Mouse (Mus musculus) forebrain, embryonic 16.5 days (tissue): ENCODE results near the gene Rpl23a. TPM values are rescaled to one million over a fixed set of nuclear protein-coding genes. Genes with fewer than 3 reads are reported as not detected.

Source experiments
- ATAC-seq: fragments of 200-750 bp; cut with Nextera tagmentation; 2 replicates; pipeline ENCODE4 v1.8.0; 2017; ENCODE audit warnings: mild to moderate bottlenecking, moderate library complexity
- H3K27ac ChIP-seq: fragments of 300-500 bp; sonication (generic); 2 replicates; pipeline ENCODE4 v1.5.1; 2014; ENCODE audit warnings: low read length, control low read depth
- H3K27me3 ChIP-seq: fragments of 300-500 bp; sonication (generic); replicated peaks from 2 replicates; pipeline ENCODE4 v1.6.1; 2014; ENCODE audit warnings: low read length; ENCODE audit not compliant: control insufficient read depth, insufficient read depth
- H3K36me3 ChIP-seq: fragments of 300-500 bp; sonication (generic); 2 replicates; pipeline ENCODE4 v1.6.1; 2014; ENCODE audit not compliant: control insufficient read depth, insufficient read depth
- H3K4me1 ChIP-seq: fragments of 300-500 bp; sonication (generic); replicated peaks from 2 replicates; pipeline ENCODE4 v1.6.1; 2014; ENCODE audit warnings: low read length; ENCODE audit not compliant: control insufficient read depth, insufficient read depth
- H3K4me2 ChIP-seq: fragments of 300-500 bp; sonication (generic); 2 replicates; pipeline ENCODE4 v1.6.1; 2014; ENCODE audit warnings: mild to moderate bottlenecking, low read length, control low read depth
- H3K4me3 ChIP-seq: fragments of 300-500 bp; sonication (generic); replicated peaks from 2 replicates; pipeline ENCODE4 v1.5.1; 2014; ENCODE audit warnings: mild to moderate bottlenecking, low read length, control low read depth
- H3K9ac ChIP-seq: fragments of 300-500 bp; sonication (generic); replicated peaks from 2 replicates; pipeline ENCODE4 v1.6.1; 2014; ENCODE audit warnings: low read depth, low read length, control low read depth
- H3K9me3 ChIP-seq: fragments of 300-500 bp; sonication (generic); 2 replicates; pipeline ENCODE4 v1.6.1; 2016; ENCODE audit warnings: low read length; ENCODE audit not compliant: control insufficient read depth
- WGBS: fragments of 180-500 bp; shearing (Covaris S2); extraction: QIAGEN DNeasy Blood & Tissue Kit; methylation state at CpG from one replicate; pipeline ENCODE4 v1.1.7; 2014; 5-methylcytosine and 5-hydroxymethylcytosine counted together
- polyA plus RNA-seq: library from polyadenylated mRNA; unstranded; fragments of >200 nt; fragmentation: Nextera tagmentation; extraction: Ambion mirVana; gene quantifications from 2 replicates; pipeline ENCODE4 v1.2.1, GENCODE M21; 2015

Gene Rpl23a
- polyA plus RNA-seq, 1 experiment from 2014 or later, result 758 TPM

DNA sequence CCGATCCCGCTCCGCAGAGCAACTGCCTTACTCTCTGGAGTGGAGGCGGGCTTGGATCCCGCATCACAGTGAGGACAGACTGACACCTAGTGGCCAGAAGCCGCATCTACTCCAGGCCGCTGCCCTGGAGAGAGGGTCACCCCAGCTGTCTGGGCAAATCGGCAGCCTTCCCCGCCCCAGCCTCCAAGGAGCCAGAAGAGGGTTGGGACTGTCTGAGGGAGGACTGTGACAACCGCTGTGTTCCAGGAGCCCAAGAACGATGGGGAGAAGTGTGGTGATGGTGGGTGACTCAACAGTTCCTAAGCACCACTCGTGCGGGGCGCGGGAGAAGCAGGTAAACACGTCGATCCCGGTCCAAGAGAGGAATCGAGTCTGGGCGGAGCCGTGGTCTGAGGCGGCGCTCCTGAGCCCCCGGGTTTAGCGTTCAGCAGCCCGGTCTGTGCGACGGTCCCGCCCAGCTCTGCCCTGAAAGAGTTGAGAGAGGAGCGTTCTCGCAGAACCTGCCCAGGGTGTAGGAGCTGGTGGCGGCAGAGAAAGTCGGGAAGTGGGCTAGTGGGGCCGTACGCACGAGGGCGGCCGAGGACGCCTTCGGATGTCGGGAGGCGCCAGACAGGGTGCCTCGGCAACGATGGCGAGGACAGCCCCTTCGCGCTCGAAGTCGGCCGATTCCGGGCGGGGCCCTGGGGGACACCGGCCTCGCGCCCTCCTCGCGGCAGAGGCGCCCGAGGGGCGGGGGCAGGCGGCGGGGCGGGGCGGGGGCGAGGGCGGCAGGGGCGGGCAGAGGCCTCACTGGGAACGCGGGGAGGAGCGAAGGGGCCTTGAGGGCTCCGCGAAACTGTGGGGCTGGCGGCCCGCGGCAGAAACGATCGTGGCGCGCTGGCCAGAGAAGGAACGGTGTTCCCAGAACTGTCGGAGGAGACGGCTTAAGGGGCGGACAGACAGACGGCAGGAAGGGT is 5.2 kb downstream of the Rpl23a start:
- Histone ChIP-seq H3K9ac (peak overlapping the region; percentile 58), H3K27me3 (no peaks in the 10 kb centered on the region), H3K36me3 (peaks cover 19% of the 10 kb centered on the region), H3K27ac (peak overlapping the region; percentile 86), H3K4me2 (peak overlapping the region; percentile 68), H3K9me3 (no peaks in the 10 kb centered on the region), H3K4me3 (peak overlapping the region; percentile 44), H3K4me1 (peaks cover 51% of the 10 kb centered on the region)
- under 1% methylated on average over 56 of the region's 84 CpGs for WGBS
- peak; percentile 92 for ATAC-seq

DNA sequence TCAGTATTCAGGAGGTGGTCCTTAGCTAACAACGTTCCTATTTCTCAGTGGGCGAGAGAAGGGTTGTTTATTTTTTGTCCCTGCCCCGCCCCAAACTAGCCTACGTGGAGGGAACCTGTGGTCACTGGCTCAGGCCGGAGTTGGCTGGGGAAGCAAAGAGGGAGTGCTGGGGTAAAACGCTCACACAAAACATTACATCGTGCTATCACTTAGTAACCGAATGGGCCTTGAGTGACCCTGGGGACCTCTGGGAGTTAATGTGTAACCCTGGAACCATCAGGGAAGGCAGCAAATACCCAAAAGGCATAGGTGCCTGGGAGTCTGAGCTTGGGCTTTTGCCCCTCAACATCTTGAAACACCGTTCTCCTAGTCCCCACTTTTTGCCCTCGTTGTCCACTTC is 5.9 kb downstream of the Rpl23a start:
- H3K27ac ChIP-seq, result no peak overlapping the region
- peak overlapping the region; percentile 66 for H3K4me3 ChIP-seq
- no peaks in the 10 kb centered on the region for H3K27me3 ChIP-seq
- H3K9me3 ChIP-seq, result no peaks in the 10 kb centered on the region
- peaks cover 19% of the 10 kb centered on the region for H3K36me3 ChIP-seq
- ATAC-seq, result no peak
- 3% methylated on average over 10 of the region's 10 CpGs for WGBS
- H3K4me1 ChIP-seq, result peaks cover 50% of the 10 kb centered on the region
- H3K4me2 ChIP-seq, result peak overlapping the region; percentile 68
- no peak overlapping the region for H3K9ac ChIP-seq

DNA sequence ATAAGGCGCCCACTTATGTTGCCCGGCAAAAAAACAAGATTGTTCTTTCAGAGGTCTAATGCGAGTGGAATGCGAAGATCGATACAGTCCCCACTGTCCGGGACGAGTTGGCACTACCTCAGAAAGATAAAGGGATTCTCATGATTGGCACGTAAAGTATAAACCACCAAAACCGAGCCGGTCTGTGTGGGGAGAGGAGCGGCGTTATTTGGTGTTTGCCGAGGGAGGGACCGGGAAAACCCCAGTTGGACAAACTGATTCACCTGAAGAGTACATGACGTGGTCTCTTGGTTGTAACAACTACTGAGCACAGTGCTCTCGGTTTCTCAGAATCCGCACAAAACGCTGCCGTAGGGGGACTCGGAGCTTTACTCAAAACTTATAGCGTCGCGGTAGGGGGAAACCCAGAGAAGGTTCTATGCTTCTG is 6.5 kb downstream of the Rpl23a start:
- H3K4me3 ChIP-seq, result peak overlapping the region; percentile 66
- ATAC-seq, result 0 out of 2 replicates have a peak, but pooled peaks have one; percentile 3
- WGBS, result under 1% methylated on average over 23 of the region's 23 CpGs

DNA sequence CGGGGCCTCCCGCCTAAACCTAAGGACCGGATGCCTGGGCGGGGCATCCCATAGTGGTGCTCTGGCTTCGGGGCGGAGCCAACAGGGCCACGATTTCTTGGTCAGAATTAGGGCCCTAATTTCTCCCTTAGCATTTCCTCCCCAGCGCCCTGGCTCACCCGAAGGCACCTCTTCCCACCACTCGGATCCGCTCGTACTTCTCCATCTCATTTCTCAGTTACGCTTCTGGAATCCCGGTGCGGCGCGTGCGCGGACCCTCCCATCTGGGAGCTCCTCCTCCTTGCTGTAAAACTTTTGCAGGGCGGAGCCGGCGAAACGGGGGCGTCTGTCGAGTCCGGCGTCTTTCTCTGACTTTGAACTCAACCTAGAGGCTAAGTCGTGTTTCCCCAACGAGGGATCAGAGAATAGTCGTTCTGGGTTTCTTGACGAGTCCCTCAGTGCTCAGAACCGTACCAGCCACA is 7.0 kb downstream of the Rpl23a start, which contains the start of the genes Nek8 and Tlcd1:
Gene Nek8 (minus strand): TSS at position 274 of the 461 bp plus-strand sequence.
Gene Tlcd1 (plus strand): TSS at position 310 of the 461 bp plus-strand sequence.
- 1% methylated on average over 32 of the region's 32 CpGs for WGBS
- H3K27me3 ChIP-seq, result no peaks in the 10 kb centered on the region
- H3K36me3 ChIP-seq, result peaks cover 19% of the 10 kb centered on the region
- ATAC-seq, result peak; percentile 58
- peak within 1 kb of the TSS; percentile 55; the same call in 1 of the 2 replicates for H3K27ac ChIP-seq
- no peaks in the 10 kb centered on the region for H3K9me3 ChIP-seq
- H3K4me1 ChIP-seq, result peaks cover 42% of the 10 kb centered on the region
- peak within 1 kb of the TSS; percentile 68 for H3K4me2 ChIP-seq
- H3K4me3 ChIP-seq, result peak within 1 kb of the TSS; percentile 66
- H3K9ac ChIP-seq, result peak within 1 kb of the TSS; percentile 54

More for the DNA sequence above, 6.5 kb downstream of the Rpl23a start:
- peaks cover 45% of the 10 kb centered on the region for H3K4me1 ChIP-seq
- peaks cover 19% of the 10 kb centered on the region for H3K36me3 ChIP-seq
- no peaks in the 10 kb centered on the region for H3K27me3 ChIP-seq
- no peak overlapping the region for H3K27ac ChIP-seq
- H3K4me2 ChIP-seq, result peak overlapping the region; percentile 68
- H3K9ac ChIP-seq, result peak overlapping the region; percentile 54
- no peaks in the 10 kb centered on the region for H3K9me3 ChIP-seq

DNA sequence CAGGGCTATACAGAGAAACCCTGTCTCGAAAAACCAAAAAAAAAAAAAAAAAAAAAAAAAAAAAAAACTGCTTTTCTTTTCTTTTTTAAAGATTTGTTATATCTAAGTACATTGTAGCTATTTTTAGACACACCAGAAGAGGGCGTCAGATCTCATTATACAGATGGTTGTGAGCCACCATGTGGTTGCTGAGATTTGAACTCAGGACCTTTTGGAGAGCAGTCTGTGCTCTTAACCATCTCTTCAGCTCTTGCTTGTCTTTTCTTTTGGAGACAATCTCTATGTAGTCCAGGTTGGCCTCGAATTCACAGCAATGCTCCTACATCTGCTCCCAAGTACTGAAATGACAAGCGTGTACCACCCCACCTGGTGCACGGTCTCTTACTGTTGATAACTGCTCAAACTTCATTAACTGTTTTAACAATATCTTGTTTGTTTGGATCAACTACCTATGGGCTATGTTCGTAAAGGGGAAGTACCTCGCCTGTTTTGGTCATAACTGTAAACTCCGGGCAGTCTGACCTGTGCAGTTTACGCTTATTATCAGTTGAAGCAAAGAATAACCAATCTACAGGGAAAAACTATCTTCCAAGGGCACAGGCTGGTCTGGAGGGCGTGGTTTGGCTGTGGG is 7.5 kb downstream of the Rpl23a start:
- Histone ChIP-seq H3K4me1 (peaks cover 42% of the 10 kb centered on the region), H3K36me3 (peaks cover 14% of the 10 kb centered on the region), H3K9me3 (no peaks in the 10 kb centered on the region), H3K4me2 (peak overlapping the region; percentile 68), H3K4me3 (peak overlapping the region; percentile 66), H3K27ac (no peak overlapping the region), H3K27me3 (no peaks in the 10 kb centered on the region), H3K9ac (peak overlapping the region; percentile 54; the same call in 1 of the 2 replicates)
- no peak for ATAC-seq
- WGBS, result 3% methylated on average over 9 of the region's 10 CpGs

DNA sequence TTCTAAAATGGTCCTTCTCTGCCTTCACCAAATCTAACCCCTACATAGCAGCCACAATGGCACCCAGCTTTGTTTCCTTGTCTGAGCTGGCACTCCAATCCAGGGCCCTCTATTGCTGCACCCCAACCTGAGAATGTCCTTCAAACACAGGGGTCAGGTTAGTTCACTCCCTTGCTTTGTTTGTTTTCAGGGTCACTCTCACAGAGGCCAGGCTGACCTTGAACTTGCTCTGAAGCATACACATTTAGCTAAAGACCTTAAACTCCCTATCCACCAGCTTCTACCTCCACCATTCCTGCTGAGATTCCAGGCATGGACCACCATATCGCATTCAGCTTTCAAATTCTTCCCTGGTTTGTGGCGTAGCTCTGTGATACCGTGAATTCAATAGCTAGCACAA is 8.9 kb downstream of the Rpl23a start:
- Histone ChIP-seq H3K27ac (no peak overlapping the region), H3K4me2 (no peak overlapping the region), H3K4me3 (no peak overlapping the region), H3K27me3 (no peaks in the 10 kb centered on the region), H3K36me3 (peaks cover under 1% of the 10 kb centered on the region; the same call in 1 of the 2 replicates), H3K9me3 (no peaks in the 10 kb centered on the region), H3K4me1 (peaks cover 32% of the 10 kb centered on the region), H3K9ac (no peak overlapping the region)
- 88% methylated on average over 3 of the region's 3 CpGs for WGBS
- no peak for ATAC-seq

DNA sequence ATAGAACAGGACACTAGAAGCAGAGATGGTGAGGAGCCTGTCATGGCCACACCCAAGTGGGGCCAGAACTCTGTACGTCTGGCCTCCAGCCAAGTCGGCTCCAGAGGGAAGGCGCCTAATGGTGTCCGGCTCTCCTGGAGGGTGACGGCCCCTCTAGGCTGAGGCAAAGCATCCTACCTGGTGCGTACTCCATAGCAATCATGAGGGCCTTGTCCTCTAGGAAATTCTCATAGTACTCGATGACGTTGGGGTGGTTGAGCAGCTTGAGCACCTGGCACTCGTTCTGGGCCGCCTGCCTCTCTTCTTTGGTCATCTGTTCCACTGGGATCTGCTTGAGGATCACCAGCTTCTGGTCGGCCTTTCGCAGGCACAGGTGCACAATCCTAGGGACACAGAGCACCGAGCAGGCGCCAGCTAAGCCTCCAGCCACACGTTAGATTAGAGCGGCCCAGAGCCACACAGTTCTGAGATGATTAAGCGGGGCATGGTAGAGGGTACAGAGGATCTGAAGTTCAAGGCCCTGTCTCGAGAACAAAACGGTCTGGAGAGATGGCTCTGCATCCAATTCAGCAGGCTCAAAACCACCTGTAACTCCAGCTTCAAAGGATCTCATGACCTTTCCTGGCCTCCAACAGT is 10.5 kb downstream of the Rpl23a start:
- no peak for ATAC-seq
- Histone ChIP-seq H3K4me3 (no peak overlapping the region), H3K9ac (no peak overlapping the region), H3K27me3 (no peaks in the 10 kb centered on the region), H3K36me3 (no peaks in the 10 kb centered on the region), H3K27ac (no peak overlapping the region), H3K4me2 (no peak overlapping the region), H3K4me1 (peaks cover 15% of the 10 kb centered on the region), H3K9me3 (no peaks in the 10 kb centered on the region)
- WGBS, result 87% methylated on average over 19 of the region's 19 CpGs

DNA sequence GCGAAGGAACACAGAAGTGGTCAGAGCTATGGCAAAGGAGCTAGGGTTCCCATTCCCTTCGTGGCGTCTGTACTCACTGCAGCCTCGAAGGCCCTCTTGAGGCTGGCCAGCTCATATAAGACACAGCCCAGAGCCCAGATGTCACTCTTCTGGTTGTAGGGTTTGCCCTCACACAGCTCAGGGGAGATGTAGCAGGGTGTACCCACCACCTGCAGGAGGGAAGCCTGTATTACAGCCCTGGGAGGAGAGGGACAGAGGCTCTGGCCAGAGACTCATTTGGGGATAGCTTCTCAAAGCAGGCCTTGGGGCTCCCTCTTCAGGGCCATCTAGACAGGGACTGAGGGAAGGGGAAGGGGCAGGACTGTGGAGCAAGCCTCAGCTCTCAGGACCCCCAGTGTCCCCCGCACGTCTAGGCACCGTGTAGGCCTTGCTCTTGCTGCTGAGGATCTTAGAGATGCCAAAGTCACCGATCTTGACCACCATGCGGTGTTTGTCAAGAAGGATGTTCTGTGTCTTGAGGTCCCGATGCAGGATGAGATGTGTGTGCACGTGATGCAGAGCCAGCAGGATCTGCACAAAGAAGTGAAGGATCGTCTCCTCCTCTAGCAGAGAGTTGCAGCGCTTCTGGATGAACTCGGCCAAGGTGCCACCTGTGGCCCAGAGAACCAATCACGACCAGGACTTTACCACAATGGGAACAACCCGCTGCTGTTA is 11.2 kb downstream of the Rpl23a start:
- Histone ChIP-seq H3K9ac (no peak overlapping the region), H3K9me3 (no peaks in the 10 kb centered on the region), H3K4me1 (peaks cover 8% of the 10 kb centered on the region), H3K4me2 (no peak overlapping the region), H3K27me3 (no peaks in the 10 kb centered on the region), H3K4me3 (no peak overlapping the region), H3K27ac (no peak overlapping the region), H3K36me3 (no peaks in the 10 kb centered on the region)
- 77% methylated on average over 16 of the region's 16 CpGs for WGBS
- ATAC-seq, result no peak
